Mouse (Mus musculus) limb, embryonic 14.5 days (tissue): Measurements from ENCODE around the gene Naa20. TPM values are rescaled to one million over a fixed set of nuclear protein-coding genes. Genes with fewer than 3 reads are reported as not detected.

Source experiments
- ATAC-seq: fragments of 200-750 bp; cut with Nextera tagmentation; 2 replicates; pipeline ENCODE4 v1.8.0; 2017; ENCODE audit warnings: low read depth, moderate number of reproducible peaks, moderate TSS enrichment; ENCODE audit not compliant: low FRiP score
- DNase-seq: peaks from one replicate; pipeline ENCODE4 v3.0.0-alpha.2; 2015; ENCODE audit warnings: low spot score
- H3K27ac ChIP-seq: fragments of 300-500 bp; sonication (generic); replicated peaks from 2 replicates; pipeline ENCODE4 v1.5.1; 2014; ENCODE audit warnings: low read depth, mild to moderate bottlenecking, low read length, moderate library complexity, mixed read lengths
- H3K27me3 ChIP-seq: fragments of 300-500 bp; sonication (generic); 2 replicates; pipeline ENCODE4 v1.6.1; 2014; ENCODE audit warnings: low read length, mixed read lengths; ENCODE audit not compliant: control insufficient read depth, insufficient read depth
- H3K36me3 ChIP-seq: fragments of 300-500 bp; sonication (generic); 2 replicates; pipeline ENCODE4 v1.6.1; 2014; ENCODE audit warnings: mild to moderate bottlenecking, low read length, moderate library complexity, mixed read lengths; ENCODE audit not compliant: control insufficient read depth, insufficient read depth
- H3K4me1 ChIP-seq: fragments of 300-500 bp; sonication (generic); 2 replicates; pipeline ENCODE4 v1.6.1; 2014; ENCODE audit warnings: antibody characterized with exemption, low read length, mixed read lengths; ENCODE audit not compliant: control insufficient read depth, insufficient read depth
- H3K4me2 ChIP-seq: fragments of 300-500 bp; sonication (generic); replicated peaks from 2 replicates; pipeline ENCODE4 v1.6.1; 2014; ENCODE audit warnings: low read depth, mild to moderate bottlenecking, low read length, moderate library complexity; ENCODE audit not compliant: severe bottlenecking
- H3K4me3 ChIP-seq: fragments of 300-500 bp; sonication (generic); replicated peaks from 2 replicates; pipeline ENCODE4 v1.5.1; 2014; ENCODE audit warnings: low read length
- H3K9ac ChIP-seq: fragments of 300-500 bp; sonication (generic); 2 replicates; pipeline ENCODE4 v1.6.1; 2014; ENCODE audit warnings: mild to moderate bottlenecking, low read depth, low read length, moderate library complexity; ENCODE audit not compliant: severe bottlenecking
- H3K9me3 ChIP-seq: fragments of 300-500 bp; sonication (generic); 2 replicates; pipeline ENCODE4 v1.6.1; 2016; ENCODE audit warnings: low read length; ENCODE audit not compliant: control insufficient read depth
- POLR2A ChIP-seq: fragments of 200-500 bp; IDR thresholded peaks from 2 replicates; pipeline ENCODE4 v1.8.0; 2012; ENCODE audit warnings: inconsistent platforms, mild to moderate bottlenecking, moderate library complexity, borderline replicate concordance; ENCODE audit not compliant: insufficient read depth, insufficient read length; ENCODE audit errors: extremely low read depth
- WGBS: fragments of 180-500 bp; shearing (Covaris S2); extraction: QIAGEN DNeasy Blood & Tissue Kit; methylation state at CpG from one replicate; pipeline ENCODE4 v1.1.7; 2014; 5-methylcytosine and 5-hydroxymethylcytosine counted together
- microRNA-seq: library from miRNA; unstranded; fragments of <30 nt; microRNA quantifications from one replicate; pipeline ENCODE4, GENCODE M21; 2016
- polyA plus RNA-seq, 2 experiments: library from polyadenylated mRNA; depleted of rRNA in 1 of 2; stranded (reverse) in 1 of 2; unstranded in 1 of 2; fragments of >200 nt; fragmentation: Nextera tagmentation in 1 of 2; extraction: Ambion mirVana in 1 of 2; gene quantifications; 2 replicates each; pipeline versions ENCODE4 v1.2.1 to v1.2.3; 2012 to 2014

Naa20 gene
- polyA plus RNA-seq, 2 experiments = 103 to 186 TPM

DNA sequence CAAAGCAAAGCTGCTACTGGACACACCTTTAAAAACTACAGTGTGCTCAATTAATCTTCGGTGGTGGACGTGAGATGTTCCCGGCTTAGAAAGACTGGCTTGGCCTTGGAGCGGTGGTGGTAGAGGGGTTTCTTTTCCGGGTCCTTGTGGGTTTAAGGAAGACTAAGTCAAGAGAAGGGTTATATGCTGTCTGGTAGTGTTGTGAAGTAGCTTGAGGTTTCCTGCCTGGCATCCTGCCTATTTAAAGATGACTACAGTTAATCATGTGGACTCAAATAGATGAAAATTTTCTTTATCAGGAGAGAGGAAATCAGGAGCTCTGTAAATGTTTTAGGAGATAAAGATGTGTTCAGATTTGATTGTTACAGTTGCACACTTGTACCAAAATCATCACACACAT lies 54.4 kb downstream of the Naa20 start:
- no peak for TF ChIP-seq POLR2A
- ATAC-seq = no peak
- no peak for DNase-seq
- H3K36me3 ChIP-seq = no peaks in the 10 kb centered on the region
- 62% methylated on average over 5 of the region's 5 CpGs for WGBS
- no peak overlapping the region for H3K9ac ChIP-seq
- H3K27me3 ChIP-seq = no peaks in the 10 kb centered on the region
- no peak overlapping the region for H3K4me2 ChIP-seq
- H3K4me1 ChIP-seq = no peaks in the 10 kb centered on the region
- H3K4me3 ChIP-seq = no peak overlapping the region
- H3K9me3 ChIP-seq = no peaks in the 10 kb centered on the region
- no peak overlapping the region for H3K27ac ChIP-seq

DNA sequence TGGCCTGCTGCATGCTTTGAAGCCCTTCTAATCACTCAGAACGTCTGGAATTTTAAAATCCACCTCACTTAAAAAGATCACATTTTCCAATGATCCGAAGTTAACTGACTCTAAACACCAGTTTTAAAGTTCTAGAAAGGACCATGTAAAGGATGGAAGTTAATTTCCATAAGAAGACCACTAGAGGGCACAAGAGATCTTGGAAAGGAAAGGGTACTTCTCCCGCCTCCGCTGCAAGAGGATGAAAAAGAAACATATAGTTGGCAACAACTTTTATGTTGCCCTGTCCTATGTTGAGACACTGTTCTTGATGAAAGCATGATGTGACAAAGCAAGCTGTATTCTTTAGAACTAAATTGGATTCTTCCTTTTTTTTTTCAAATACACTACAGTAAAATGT lies 55.6 kb downstream of the Naa20 start:
- WGBS = 6% methylated on average over 4 of the region's 4 CpGs
- H3K9ac ChIP-seq = no peak overlapping the region
- H3K27me3 ChIP-seq = no peaks in the 10 kb centered on the region
- peak; percentile 82 for DNase-seq
- TF ChIP-seq POLR2A = no peak
- no peaks in the 10 kb centered on the region for H3K9me3 ChIP-seq
- no peaks in the 10 kb centered on the region for H3K36me3 ChIP-seq
- no peaks in the 10 kb centered on the region for H3K4me1 ChIP-seq
- peak; percentile 65; the same call in 1 of the 2 replicates for ATAC-seq
- H3K4me2 ChIP-seq = no peak overlapping the region
- no peak overlapping the region for H3K27ac ChIP-seq
- no peak overlapping the region for H3K4me3 ChIP-seq

DNA sequence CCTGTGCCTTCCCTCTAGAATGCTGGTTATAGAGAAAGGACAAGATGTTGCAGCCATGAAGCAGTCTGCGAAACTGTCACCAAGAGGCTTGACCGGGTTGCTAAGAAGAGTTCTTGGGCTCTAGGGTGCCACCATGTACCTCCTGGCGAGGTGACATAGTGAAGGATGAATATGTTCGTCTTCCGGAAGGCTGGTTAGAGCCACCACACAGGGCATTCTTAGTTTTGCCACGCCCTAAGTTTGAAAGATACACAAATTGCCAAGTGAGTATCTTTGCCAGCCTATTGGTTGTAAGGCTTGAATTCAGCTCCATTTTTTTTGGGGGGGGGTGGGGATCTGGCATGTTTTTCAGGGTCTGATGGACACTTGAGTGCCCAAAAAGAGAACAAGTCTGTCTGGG lies 56.2 kb downstream of the Naa20 start:
- ATAC-seq (no peak), DNase-seq (no peak)
- Histone ChIP-seq H3K4me3 (no peak overlapping the region), H3K9ac (no peak overlapping the region), H3K27me3 (no peaks in the 10 kb centered on the region), H3K4me1 (no peaks in the 10 kb centered on the region), H3K27ac (no peak overlapping the region), H3K9me3 (no peaks in the 10 kb centered on the region), H3K36me3 (no peaks in the 10 kb centered on the region), H3K4me2 (no peak overlapping the region)
- TF ChIP-seq POLR2A = no peak
- 79% methylated on average over 6 of the region's 6 CpGs for WGBS

DNA sequence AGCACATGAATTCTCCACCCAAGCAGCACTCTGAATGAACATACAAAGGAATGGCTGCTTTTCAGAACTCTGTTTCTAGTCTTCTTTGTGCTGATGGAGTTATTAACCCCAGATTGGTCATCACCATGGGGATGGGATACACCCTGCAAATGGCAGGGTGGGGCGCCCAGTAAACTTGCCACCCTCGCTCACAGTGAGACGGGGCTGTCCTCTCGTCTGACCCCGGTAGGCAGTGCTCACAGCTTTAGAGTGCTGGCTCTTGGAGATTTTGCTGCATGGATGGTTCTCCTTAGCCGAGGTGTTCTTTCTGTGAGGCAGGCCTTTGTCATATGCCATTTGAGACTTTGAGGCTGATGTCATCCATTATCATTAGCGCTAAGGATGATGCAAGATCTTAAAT lies 56.7 kb downstream of the Naa20 start:
- ATAC-seq = no peak
- TF ChIP-seq POLR2A = no peak
- H3K4me1 ChIP-seq = no peaks in the 10 kb centered on the region
- DNase-seq = no peak
- no peak overlapping the region for H3K4me2 ChIP-seq
- no peaks in the 10 kb centered on the region for H3K27me3 ChIP-seq
- no peak overlapping the region for H3K4me3 ChIP-seq
- H3K27ac ChIP-seq = no peak overlapping the region
- no peaks in the 10 kb centered on the region for H3K36me3 ChIP-seq
- 87% methylated on average over 7 of the region's 7 CpGs for WGBS
- H3K9me3 ChIP-seq = no peaks in the 10 kb centered on the region
- H3K9ac ChIP-seq = no peak overlapping the region

DNA sequence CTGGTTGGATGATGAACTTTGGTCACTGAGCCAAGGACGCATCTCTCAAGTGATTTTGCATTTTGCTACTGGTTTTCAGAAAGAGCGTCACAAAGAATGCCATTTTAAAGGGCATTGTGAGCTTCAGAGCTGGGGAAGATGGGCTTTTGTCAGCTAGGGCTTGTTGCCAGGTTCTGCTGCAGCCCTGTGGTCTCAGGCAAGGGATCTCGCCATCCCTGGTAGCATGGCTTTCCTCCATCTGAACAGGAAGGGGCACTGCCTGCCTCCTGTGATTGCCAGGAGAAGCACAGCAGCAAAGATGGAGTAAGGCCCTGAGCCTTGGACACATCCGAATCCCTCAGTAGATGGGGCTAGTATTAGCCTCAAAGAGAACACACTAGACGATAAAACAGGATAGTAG lies 60.0 kb downstream of the Naa20 start:
- no peak overlapping the region for H3K4me3 ChIP-seq

More for the DNA sequence above, 60.0 kb downstream of the Naa20 start:
- ATAC-seq (no peak), DNase-seq (no peak)
- 88% methylated on average over 5 of the region's 5 CpGs for WGBS
- Histone ChIP-seq H3K4me1 (no peaks in the 10 kb centered on the region), H3K27ac (no peak overlapping the region), H3K27me3 (no peaks in the 10 kb centered on the region), H3K4me2 (no peak overlapping the region), H3K9me3 (no peaks in the 10 kb centered on the region), H3K36me3 (no peaks in the 10 kb centered on the region), H3K9ac (no peak overlapping the region)
- TF ChIP-seq POLR2A = no peak

Small RNAs within 50 kb of the gene (microRNA-seq; reads per million reads assigned to microRNA genes)
- not detected for gene Gm25026

Other genes starting within 250 kb of the Naa20 start
- 36.9 and 38.1 TPM in 2 replicates for gene Rin2, start 226.9 kb upstream of the Naa20 start, polyA plus RNA-seq (2012; rRNA removed)
- 49.7 and 63.5 TPM in 2 replicates for gene Rin2, start 226.9 kb upstream of the Naa20 start, polyA plus RNA-seq (2014; fragmentation: Nextera tagmentation; extraction: Ambion mirVana)
- gene Cfap61, start 32.7 kb downstream of the Naa20 start, polyA plus RNA-seq (2012; rRNA removed) = 0.09 and 0.15 TPM in 2 replicates
- gene Cfap61, start 32.7 kb downstream of the Naa20 start, polyA plus RNA-seq (2014; fragmentation: Nextera tagmentation; extraction: Ambion mirVana) = 0.29 TPM in 1 of 2 replicates, not detected in the other
- gene Crnkl1, start 32.9 kb downstream of the Naa20 start, polyA plus RNA-seq (2012; rRNA removed) = 13.3 and 17.2 TPM in 2 replicates
- gene Crnkl1, start 32.9 kb downstream of the Naa20 start, polyA plus RNA-seq (2014; fragmentation: Nextera tagmentation; extraction: Ambion mirVana) = 23.7 and 29.5 TPM in 2 replicates